Comparison of ENCODE assay signal across 9 mouse cellular contexts in the genomic region with DNA sequence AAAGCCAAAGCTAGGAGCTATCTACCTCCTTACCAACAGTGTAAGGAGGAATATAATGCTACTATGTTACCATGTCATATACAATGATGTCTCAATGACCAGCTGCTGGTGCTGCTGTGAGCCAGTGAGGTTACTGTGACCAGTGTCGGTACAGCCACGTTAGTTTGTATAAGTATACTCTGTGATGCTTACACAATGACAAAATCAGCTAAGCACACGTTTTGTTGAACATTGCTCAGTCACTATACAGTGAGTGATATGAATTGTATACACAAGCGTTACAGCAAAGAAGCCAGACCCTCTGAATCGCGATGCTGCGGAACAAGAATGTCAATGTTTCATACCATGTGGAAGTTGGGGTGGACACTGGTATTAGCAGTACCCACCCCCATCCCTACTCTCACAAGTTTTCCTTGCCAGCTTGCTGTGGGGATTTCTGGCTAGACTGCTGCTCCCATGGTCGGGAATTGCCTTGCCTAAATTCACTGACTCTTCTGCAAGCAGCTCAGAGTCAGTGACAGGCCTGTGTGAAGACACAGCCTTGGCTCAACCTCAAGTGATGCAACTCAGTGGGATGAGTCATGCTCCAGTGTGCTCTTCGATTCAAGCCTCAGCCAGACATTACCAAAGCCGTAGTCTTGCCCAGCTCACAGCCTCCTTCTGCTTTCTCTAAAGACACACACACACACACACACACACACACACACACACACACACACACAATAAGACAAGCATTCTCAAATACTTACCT.
DNase-seq lines count a peak whose midpoint lies in the region; ATAC-seq and TF ChIP-seq lines count a peak whose summit lies in the region.
"Had no signal": no experiment of that assay in that cellular context is flagged by ENCODE, and none has a peak within 500 bp of the region (broad histone marks: within the 10 kb centered on the region; RNA-seq: fewer than 3 reads in every experiment).

No protein-coding gene starts in this region.

- TF ChIP-seq CTCF in testis, adult 2 months (IDR thresholded peaks at IDR 0.05; ENCODE audit: control insufficient read depth, insufficient read depth, insufficient replicate concordance, low read depth, low read length): no peak

- WGBS in liver, embryonic 12.5 days (ENCODE audit: insufficient replicate concordance): 60% methylated on average over 10 of the region's 10 CpGs

- peaks cover 6% of the 10 kb centered on the region; the same call in 1 of the 2 replicates for H3K9me3 ChIP-seq in liver, embryonic 12.5 days (replicated peaks)

- intact Hi-C loops in heart, postnatal 14 days (cut with DNase I): loop anchor here (2.0 kb wide), 1 partner anchor 96 kb away; the partner anchor contains the start of gene Plcb4

- H3K4me3 ChIP-seq in testis, adult 2 months (ENCODE audit: control insufficient read depth, low read depth, low read length): no peak overlapping the region
- no peak overlapping the region for H3K4me3 ChIP-seq in liver, embryonic 12.5 days
- H3K4me3 ChIP-seq: limb, embryonic 13.5 days had no signal

- peak; percentile 44; the same call in 1 of the 2 replicates for ATAC-seq in liver, embryonic 12.5 days
- ATAC-seq in megakaryocyte-erythroid progenitor cell, adult 5-6 weeks (replicated peaks; ENCODE audit: low FRiP score, low TSS enrichment, poor library complexity, severe bottlenecking): no peak

- no peak overlapping the region for H3K9ac ChIP-seq in liver, embryonic 12.5 days
- H3K9ac ChIP-seq: limb, embryonic 13.5 days had no signal

- no peak for DNase-seq in testis, postnatal 10 days (ENCODE audit: low spot score)
- peak; percentile 43 to 50 for DNase-seq in cerebellum, postnatal 10 days
- peak; percentile 74 to 75 for DNase-seq in heart, postnatal 14 days
- peak; percentile 13 to 25 for DNase-seq in right cerebral cortex, postnatal 36 days (ENCODE audit: low spot score in 2 of 2)
- no peak for DNase-seq in yolk sac, embryonic 10.5 days (ENCODE audit: low spot score)

- H3K4me2 ChIP-seq in liver, embryonic 12.5 days: no peak overlapping the region
- H3K4me2 ChIP-seq: limb, embryonic 13.5 days had no signal

- no peaks in the 10 kb centered on the region for H3K36me3 ChIP-seq in testis, adult 2 months (ENCODE audit: control insufficient read depth, insufficient read depth, low read length)
- H3K36me3 ChIP-seq in liver, embryonic 12.5 days: no peaks in the 10 kb centered on the region
- H3K36me3 ChIP-seq: limb, embryonic 13.5 days had no signal

- H3K4me1 ChIP-seq in testis, adult 2 months (ENCODE audit: control insufficient read depth, insufficient read depth, low read length): peaks cover 2% of the 10 kb centered on the region; the same call in 1 of the 2 replicates
- no peaks in the 10 kb centered on the region for H3K4me1 ChIP-seq in liver, embryonic 12.5 days
- H3K4me1 ChIP-seq: limb, embryonic 13.5 days had no signal

- H3K27me3 ChIP-seq in testis, adult 2 months (ENCODE audit: control insufficient read depth, insufficient read depth, low read length): no peaks in the 10 kb centered on the region
- H3K27me3 ChIP-seq in liver, embryonic 12.5 days (replicated peaks): no peaks in the 10 kb centered on the region
- H3K27me3 ChIP-seq: limb, embryonic 13.5 days had no signal

- peak overlapping the region; percentile 30; the same call in 1 of the 2 replicates for H3K27ac ChIP-seq in testis, adult 2 months (ENCODE audit: control insufficient read depth, insufficient read depth, low read depth, low read length)
- H3K27ac ChIP-seq in liver, embryonic 12.5 days: no peak overlapping the region
- H3K27ac ChIP-seq: limb, embryonic 13.5 days had no signal

- no peak for TF ChIP-seq POLR2A in testis, adult 2 months (IDR thresholded peaks at IDR 0.05; ENCODE audit: control insufficient read depth, low read depth, low read length)

Comparison
In these comparisons a context has a peak if more than half of its experiments do, and no peak if none do; other contexts are left out.
1. DNase-seq: peak in cerebellum, postnatal 10 days (2 of 2), heart, postnatal 14 days (2 of 2) and right cerebral cortex, postnatal 36 days (2 of 2); none in testis, postnatal 10 days (single experiment) and yolk sac, embryonic 10.5 days (single experiment).